Mouse (Mus musculus): ENCODE results near the gene Clec4d. TPM values are rescaled to one million over a fixed set of nuclear protein-coding genes. Genes with fewer than 3 reads are reported as not detected.

Clec4d gene
- polyA plus RNA-seq, 1 experiment from 2014 or later = 0.21 TPM

DNA sequence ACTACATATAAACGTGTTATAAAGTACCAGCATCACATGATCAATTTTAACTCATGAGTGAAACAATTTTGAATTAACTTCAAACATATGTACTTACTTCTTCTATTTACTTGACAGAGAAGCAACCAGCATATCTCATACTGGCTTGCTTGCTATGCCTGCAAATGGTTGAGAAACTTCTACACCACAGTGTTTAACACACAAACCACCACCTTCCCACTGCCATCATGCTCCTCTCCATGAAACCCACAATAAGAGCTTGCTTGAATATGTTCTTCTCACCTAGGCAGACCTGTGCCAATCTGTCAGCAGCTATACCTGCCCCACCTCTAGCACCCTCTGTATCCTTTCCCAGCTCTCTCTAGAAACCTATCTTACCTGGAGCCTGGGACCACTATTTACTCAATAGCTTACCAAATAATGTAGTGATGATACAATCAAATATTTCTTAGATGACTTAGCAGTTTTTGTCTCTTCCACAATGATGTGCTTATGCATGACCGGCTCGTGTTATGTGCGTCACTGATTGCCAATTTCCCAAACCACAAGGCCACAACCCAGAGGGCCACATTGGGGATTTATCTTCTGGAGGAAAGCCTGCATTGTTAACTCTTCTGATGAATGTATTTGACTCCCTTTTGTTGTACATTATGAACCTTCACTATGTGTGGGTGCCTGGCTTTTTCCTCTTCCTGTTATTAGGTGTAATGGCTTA lies 1.9 kb upstream of the Clec4d start:
- Histone ChIP-seq H3K4me3 (replicated peaks; ENCODE audit: low read length) (no peak overlapping the region), H3K4me1 (replicated peaks; ENCODE audit: control insufficient read depth, insufficient read depth, low read length) (no peaks in the 10 kb centered on the region), H3K9me3 (ENCODE audit: control insufficient read depth, low read length) (no peaks in the 10 kb centered on the region), H3K36me3 (replicated peaks; ENCODE audit: control insufficient read depth, insufficient read depth) (no peaks in the 10 kb centered on the region), H3K27ac (no peak overlapping the region), H3K27me3 (ENCODE audit: control insufficient read depth, insufficient read depth, low read length) (no peaks in the 10 kb centered on the region), H3K4me2 (replicated peaks) (no peak overlapping the region), H3K9ac (no peak overlapping the region)
- 85% methylated on average over 4 of the region's 4 CpGs for WGBS
- ATAC-seq (ENCODE audit: low FRiP score) (no peak), DNase-seq (ENCODE audit: low spot score) (no peak)

DNA sequence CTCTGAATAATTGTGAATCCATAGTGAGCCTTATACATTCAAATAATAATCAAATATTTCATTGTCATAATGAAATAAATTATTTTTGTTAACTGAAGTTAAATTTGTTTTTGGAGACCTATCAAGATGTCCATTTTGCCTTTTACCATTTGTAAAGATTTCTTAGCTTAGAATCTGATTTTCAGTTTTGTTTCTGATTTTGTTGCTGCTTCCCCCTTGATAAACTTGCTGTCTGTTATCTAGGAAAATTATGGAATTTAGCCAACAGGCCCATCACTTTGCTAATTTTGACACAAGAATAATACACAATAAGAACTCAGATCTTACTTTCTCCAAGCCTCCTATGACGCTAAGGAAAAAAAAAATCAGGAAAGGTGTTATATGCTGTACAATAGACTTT lies 1.0 kb upstream of the Clec4d start:
- 98% methylated on average over 1 of the region's 1 CpGs for whole genome bisulfite sequencing
- DNase-seq (ENCODE audit: low spot score) (no peak), ATAC-seq (ENCODE audit: low FRiP score) (no peak)
- no peaks in the 10 kb centered on the region for H3K9me3 ChIP-seq (ENCODE audit: control insufficient read depth, low read length)
- no peaks in the 10 kb centered on the region for H3K27me3 ChIP-seq (ENCODE audit: control insufficient read depth, insufficient read depth, low read length)
- no peaks in the 10 kb centered on the region for H3K36me3 ChIP-seq (replicated peaks; ENCODE audit: control insufficient read depth, insufficient read depth)
- no peak overlapping the region for H3K27ac ChIP-seq
- H3K4me2 ChIP-seq (replicated peaks) = no peak overlapping the region
- no peak overlapping the region for H3K4me3 ChIP-seq (replicated peaks; ENCODE audit: low read length)
- H3K9ac ChIP-seq = no peak overlapping the region
- H3K4me1 ChIP-seq (replicated peaks; ENCODE audit: control insufficient read depth, insufficient read depth, low read length) = no peaks in the 10 kb centered on the region

DNA sequence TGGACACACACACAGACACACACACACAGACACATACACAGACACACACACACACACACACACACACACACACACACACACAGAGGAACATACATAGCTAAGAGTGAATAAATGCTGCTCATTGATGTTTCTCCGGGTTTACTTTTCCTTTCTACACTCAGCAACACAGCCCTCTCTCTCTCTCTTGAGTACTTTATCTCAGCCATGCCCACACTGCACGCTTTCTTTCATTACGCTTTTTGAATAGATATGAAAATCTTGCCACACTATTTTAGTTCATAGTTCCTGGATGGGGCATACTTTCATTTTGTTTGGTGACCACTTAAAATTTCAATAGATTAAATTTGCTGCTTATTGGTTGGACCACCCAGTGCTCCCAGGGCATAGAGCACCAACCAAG lies 2.3 kb downstream of the Clec4d start:
- H3K9me3 ChIP-seq (ENCODE audit: control insufficient read depth, low read length) = no peaks in the 10 kb centered on the region
- no peak overlapping the region for H3K9ac ChIP-seq
- H3K27me3 ChIP-seq (ENCODE audit: control insufficient read depth, insufficient read depth, low read length) = no peaks in the 10 kb centered on the region
- no peaks in the 10 kb centered on the region for H3K36me3 ChIP-seq (replicated peaks; ENCODE audit: control insufficient read depth, insufficient read depth)
- no peaks in the 10 kb centered on the region for H3K4me1 ChIP-seq (replicated peaks; ENCODE audit: control insufficient read depth, insufficient read depth, low read length)
- no peak overlapping the region for H3K4me3 ChIP-seq (replicated peaks; ENCODE audit: low read length)
- DNase-seq (ENCODE audit: low spot score) = no peak
- ATAC-seq (ENCODE audit: low FRiP score) = no peak
- 94% methylated on average over 3 of the region's 3 CpGs for WGBS
- no peak overlapping the region for H3K4me2 ChIP-seq (replicated peaks)
- no peak overlapping the region for H3K27ac ChIP-seq

DNA sequence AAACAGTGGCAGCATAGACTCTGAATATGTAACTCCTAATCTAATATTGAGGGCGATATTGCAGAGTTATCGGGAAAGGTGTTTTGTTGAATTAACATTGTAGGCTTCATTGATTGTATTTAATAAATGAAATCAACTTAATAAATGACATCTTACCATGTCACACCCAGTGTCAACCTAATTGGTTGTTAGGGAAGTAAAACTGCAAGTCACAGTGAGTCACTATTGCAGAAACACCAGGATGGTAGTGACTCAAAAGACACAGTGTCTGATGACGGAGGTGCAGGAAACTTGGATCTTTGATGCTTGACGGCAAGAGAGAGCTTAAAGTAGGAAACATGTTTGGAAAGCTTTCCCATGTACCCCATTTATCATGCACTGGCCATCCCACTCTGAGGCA lies 3.9 kb downstream of the Clec4d start:
- 95% methylated on average over 4 of the region's 4 CpGs for WGBS
- Histone ChIP-seq H3K9me3 (ENCODE audit: control insufficient read depth, low read length) (no peaks in the 10 kb centered on the region), H3K27ac (no peak overlapping the region), H3K4me2 (replicated peaks) (no peak overlapping the region), H3K9ac (no peak overlapping the region), H3K4me1 (replicated peaks; ENCODE audit: control insufficient read depth, insufficient read depth, low read length) (no peaks in the 10 kb centered on the region), H3K36me3 (replicated peaks; ENCODE audit: control insufficient read depth, insufficient read depth) (no peaks in the 10 kb centered on the region), H3K27me3 (ENCODE audit: control insufficient read depth, insufficient read depth, low read length) (no peaks in the 10 kb centered on the region), H3K4me3 (replicated peaks; ENCODE audit: low read length) (no peak overlapping the region)
- DNase-seq (ENCODE audit: low spot score) = no peak
- no peak for ATAC-seq (ENCODE audit: low FRiP score)

DNA sequence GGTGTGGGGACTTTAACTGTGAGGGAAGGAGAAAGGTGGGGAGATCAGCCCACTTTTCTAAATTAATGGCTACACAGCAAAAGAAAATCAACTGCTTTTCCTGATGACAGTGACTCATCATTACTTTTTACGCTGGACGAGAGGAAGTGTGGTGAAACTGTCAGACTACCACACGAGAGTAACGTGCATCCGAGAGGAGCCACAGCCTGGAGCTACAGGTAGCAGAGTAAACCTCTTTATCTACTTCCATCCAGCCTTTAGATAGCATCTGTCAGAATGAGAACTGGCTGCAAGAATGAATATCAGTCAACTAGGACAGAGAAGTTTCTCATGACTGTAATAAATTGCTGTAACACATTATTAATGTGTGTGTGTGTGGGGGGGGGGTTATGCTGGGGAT lies 5.0 kb downstream of the Clec4d start:
- H3K27me3 ChIP-seq (ENCODE audit: control insufficient read depth, insufficient read depth, low read length) = no peaks in the 10 kb centered on the region
- H3K9me3 ChIP-seq (ENCODE audit: control insufficient read depth, low read length) = no peaks in the 10 kb centered on the region
- DNase-seq (ENCODE audit: low spot score) (no peak), ATAC-seq (ENCODE audit: low FRiP score) (no peak)
- H3K9ac ChIP-seq = no peak overlapping the region
- H3K4me1 ChIP-seq (replicated peaks; ENCODE audit: control insufficient read depth, insufficient read depth, low read length) = no peaks in the 10 kb centered on the region
- H3K4me3 ChIP-seq (replicated peaks; ENCODE audit: low read length) = no peak overlapping the region
- WGBS = 95% methylated on average over 5 of the region's 5 CpGs
- H3K36me3 ChIP-seq (replicated peaks; ENCODE audit: control insufficient read depth, insufficient read depth) = no peaks in the 10 kb centered on the region
- H3K4me2 ChIP-seq (replicated peaks) = no peak overlapping the region
- H3K27ac ChIP-seq = no peak overlapping the region

DNA sequence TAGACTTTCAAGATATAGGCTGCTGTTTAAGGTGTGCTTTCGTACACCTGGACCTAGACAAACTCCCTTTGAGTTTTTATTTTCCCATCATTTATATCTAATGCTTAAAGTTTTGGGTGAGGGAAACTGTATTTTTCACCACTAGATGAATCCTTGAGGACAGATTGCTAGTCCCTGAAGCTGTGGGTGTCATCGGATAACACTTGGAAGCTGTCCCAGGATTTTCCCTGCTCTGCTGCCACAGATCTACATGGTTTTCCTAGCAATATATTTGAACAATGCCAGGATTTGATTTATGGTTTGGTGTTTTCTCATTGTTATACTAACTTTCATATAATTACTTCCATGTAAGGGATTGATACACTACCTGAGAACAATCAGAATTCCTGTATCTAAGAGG lies 17.5 kb downstream of the Clec4d start:
- Histone ChIP-seq H3K4me1 (replicated peaks; ENCODE audit: control insufficient read depth, insufficient read depth, low read length) (no peaks in the 10 kb centered on the region), H3K27ac (no peak overlapping the region), H3K9ac (no peak overlapping the region), H3K4me3 (replicated peaks; ENCODE audit: low read length) (no peak overlapping the region), H3K4me2 (replicated peaks) (no peak overlapping the region), H3K9me3 (ENCODE audit: control insufficient read depth, low read length) (no peaks in the 10 kb centered on the region), H3K27me3 (ENCODE audit: control insufficient read depth, insufficient read depth, low read length) (no peaks in the 10 kb centered on the region), H3K36me3 (replicated peaks; ENCODE audit: control insufficient read depth, insufficient read depth) (no peaks in the 10 kb centered on the region)
- ATAC-seq (ENCODE audit: low FRiP score) (no peak), DNase-seq (ENCODE audit: low spot score) (no peak)
- 94% methylated on average over 2 of the region's 2 CpGs for WGBS

DNA sequence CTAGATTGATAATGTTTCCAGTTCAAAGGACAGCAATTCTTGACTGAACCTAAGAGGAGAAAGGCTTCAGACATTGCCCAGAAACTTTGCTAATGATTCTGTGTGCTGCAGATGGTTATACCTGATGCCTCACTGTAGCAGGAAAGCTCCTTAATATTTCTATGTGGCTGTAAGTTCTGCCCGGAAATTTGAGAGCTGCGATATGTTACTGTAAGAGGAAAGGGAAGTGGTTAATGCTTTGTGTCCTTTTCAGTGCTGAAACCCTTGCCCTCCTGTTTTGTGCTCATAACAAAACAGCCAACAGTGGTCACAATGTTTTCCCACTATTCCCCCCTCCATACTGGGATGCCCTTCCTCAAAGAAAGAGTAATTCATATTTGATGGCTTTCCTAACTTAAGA lies 24.4 kb downstream of the Clec4d start:
- H3K9ac ChIP-seq = no peak overlapping the region
- 88% methylated on average over 2 of the region's 2 CpGs for WGBS
- H3K4me1 ChIP-seq (replicated peaks; ENCODE audit: control insufficient read depth, insufficient read depth, low read length) = no peaks in the 10 kb centered on the region
- no peak overlapping the region for H3K27ac ChIP-seq
- DNase-seq (ENCODE audit: low spot score) = no peak
- H3K9me3 ChIP-seq (ENCODE audit: control insufficient read depth, low read length) = no peaks in the 10 kb centered on the region
- no peaks in the 10 kb centered on the region for H3K36me3 ChIP-seq (replicated peaks; ENCODE audit: control insufficient read depth, insufficient read depth)
- no peak overlapping the region for H3K4me3 ChIP-seq (replicated peaks; ENCODE audit: low read length)
- H3K27me3 ChIP-seq (ENCODE audit: control insufficient read depth, insufficient read depth, low read length) = no peaks in the 10 kb centered on the region
- ATAC-seq (ENCODE audit: low FRiP score) = no peak
- no peak overlapping the region for H3K4me2 ChIP-seq (replicated peaks)

DNA sequence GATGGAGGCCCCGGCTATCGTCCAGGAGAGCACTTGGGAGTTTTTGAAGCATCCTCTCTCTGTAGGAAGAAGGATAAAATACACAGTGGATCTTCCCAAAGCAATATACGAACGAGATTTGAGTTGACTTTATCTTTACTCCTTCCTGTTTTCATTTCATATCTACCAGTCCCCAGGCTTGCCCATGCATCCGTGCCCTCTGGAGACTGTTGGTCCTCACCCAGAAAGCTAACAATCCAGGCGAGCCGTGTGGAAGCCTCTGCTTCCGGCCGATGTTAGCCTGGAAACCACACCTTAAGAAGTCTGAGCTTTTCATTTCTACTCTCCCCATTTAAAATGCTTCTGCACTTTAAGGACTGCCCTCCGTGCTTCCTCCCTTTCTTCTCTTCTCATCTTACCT lies 27.0 kb downstream of the Clec4d start:
- H3K36me3 ChIP-seq (replicated peaks; ENCODE audit: control insufficient read depth, insufficient read depth) = no peaks in the 10 kb centered on the region

DNA sequence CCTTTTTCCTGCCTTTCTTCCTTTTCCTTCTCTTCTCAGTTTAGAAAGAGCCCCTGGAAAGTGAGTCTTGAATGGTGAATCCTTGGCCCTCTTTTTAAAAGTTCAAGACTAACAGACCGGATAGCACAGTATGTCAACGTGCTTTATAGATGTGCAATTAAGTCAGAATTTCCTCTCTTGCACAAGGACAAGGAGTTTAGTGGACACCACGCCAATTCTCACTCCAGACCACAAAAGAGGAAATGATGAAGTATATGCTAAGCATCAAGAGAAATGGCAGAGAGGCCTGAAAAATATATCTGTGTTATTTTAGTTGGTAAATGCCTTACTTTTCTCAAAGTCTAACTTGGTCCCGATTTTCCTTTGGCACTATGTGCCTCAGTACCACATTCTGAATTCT lies 27.8 kb downstream of the Clec4d start, which contains the start of gene Clec4e:
TSS of gene Clec4e (minus strand) at position 118 of the 400 bp plus-strand sequence.
- Histone ChIP-seq H3K27me3 (ENCODE audit: control insufficient read depth, insufficient read depth, low read length) (no peaks in the 10 kb centered on the region), H3K4me1 (replicated peaks; ENCODE audit: control insufficient read depth, insufficient read depth, low read length) (no peaks in the 10 kb centered on the region), H3K9ac (no peak within 1 kb of the TSS), H3K4me3 (replicated peaks; ENCODE audit: low read length) (no peak within 1 kb of the TSS), H3K4me2 (replicated peaks) (no peak within 1 kb of the TSS), H3K36me3 (replicated peaks; ENCODE audit: control insufficient read depth, insufficient read depth) (no peaks in the 10 kb centered on the region), H3K27ac (no peak within 1 kb of the TSS), H3K9me3 (ENCODE audit: control insufficient read depth, low read length) (no peaks in the 10 kb centered on the region)
- 84% methylated on average over 4 of the region's 4 CpGs for WGBS
- no peak for DNase-seq (ENCODE audit: low spot score)
- no peak for ATAC-seq (ENCODE audit: low FRiP score)

More for the DNA sequence above, 27.0 kb downstream of the Clec4d start:
- H3K27me3 ChIP-seq (ENCODE audit: control insufficient read depth, insufficient read depth, low read length) = no peaks in the 10 kb centered on the region
- H3K27ac ChIP-seq = no peak overlapping the region
- no peak for ATAC-seq (ENCODE audit: low FRiP score)
- no peak overlapping the region for H3K9ac ChIP-seq
- no peak overlapping the region for H3K4me3 ChIP-seq (replicated peaks; ENCODE audit: low read length)
- H3K9me3 ChIP-seq (ENCODE audit: control insufficient read depth, low read length) = no peaks in the 10 kb centered on the region
- H3K4me1 ChIP-seq (replicated peaks; ENCODE audit: control insufficient read depth, insufficient read depth, low read length) = no peaks in the 10 kb centered on the region
- DNase-seq (ENCODE audit: low spot score) = no peak
- 87% methylated on average over 10 of the region's 10 CpGs for WGBS
- H3K4me2 ChIP-seq (replicated peaks) = no peak overlapping the region
